Comparison of ENCODE assay signal across 9 mouse cellular contexts in the genomic region with DNA sequence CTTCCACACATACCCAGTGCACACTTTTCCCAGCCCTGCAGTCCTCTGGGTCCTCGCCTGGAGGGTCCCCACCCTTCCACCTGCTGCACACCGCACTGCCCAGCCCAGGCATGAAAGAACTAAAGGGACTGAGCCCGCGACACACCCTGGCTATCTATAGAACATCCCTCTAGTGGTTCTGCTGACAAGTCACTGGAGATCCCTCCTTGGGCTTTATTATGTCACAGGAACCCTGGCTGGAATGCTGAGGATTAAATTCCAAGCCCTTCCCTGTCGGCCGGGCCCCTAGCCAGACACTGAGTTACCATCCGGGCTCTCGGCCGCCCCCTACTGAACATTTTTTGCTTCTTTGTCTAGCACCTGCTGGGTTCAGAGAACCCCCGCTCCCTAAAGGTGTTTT.
DNase-seq lines count a peak whose midpoint lies in the region; ATAC-seq and TF ChIP-seq lines count a peak whose summit lies in the region.
"Had no signal": no experiment of that assay in that cellular context is flagged by ENCODE, and none has a peak within 500 bp of the region (broad histone marks: within the 10 kb centered on the region; RNA-seq: fewer than 3 reads in every experiment).

No protein-coding gene starts in this region.

- ATAC-seq in hindbrain, embryonic 14.5 days (ENCODE audit: low FRiP score): no peak
- peak; percentile 67; the same call in 1 of the 2 replicates for ATAC-seq in heart, embryonic 15.5 days (replicated peaks; ENCODE audit: insufficient number of reproducible peaks, insufficient read depth, low FRiP score, low read depth)
- peak; percentile 50 for ATAC-seq in limb, embryonic 14.5 days (ENCODE audit: low FRiP score, low read depth)
- ATAC-seq in frontal cortex, adult (ENCODE audit: low TSS enrichment): no peak

- no peak overlapping the region for H3K27ac ChIP-seq in hindbrain, embryonic 10.5 days
- no peak overlapping the region for H3K27ac ChIP-seq in hindbrain, embryonic 14.5 days
- peak overlapping the region; percentile 11; the same call in 1 of the 2 replicates for H3K27ac ChIP-seq in heart, embryonic 15.5 days
- H3K27ac ChIP-seq in limb, embryonic 14.5 days (replicated peaks; ENCODE audit: low read depth, low read length): no peak overlapping the region
- no peak overlapping the region; the same call in 1 of the 2 replicates for H3K27ac ChIP-seq in testis, adult 2 months (ENCODE audit: control insufficient read depth, insufficient read depth, low read depth, low read length)
- H3K27ac ChIP-seq: liver, embryonic 13.5 days had no signal

- no peak overlapping the region for H3K9ac ChIP-seq in hindbrain, embryonic 14.5 days
- H3K9ac ChIP-seq in heart, embryonic 15.5 days: no peak overlapping the region
- H3K9ac ChIP-seq in limb, embryonic 14.5 days (ENCODE audit: low read depth, low read length, severe bottlenecking): no peak overlapping the region
- H3K9ac ChIP-seq: liver, embryonic 13.5 days had no signal

- no peaks in the 10 kb centered on the region for H3K4me1 ChIP-seq in hindbrain, embryonic 10.5 days (replicated peaks)
- no peaks in the 10 kb centered on the region for H3K4me1 ChIP-seq in hindbrain, embryonic 14.5 days (replicated peaks; ENCODE audit: control insufficient read depth, insufficient read depth, low read length)
- H3K4me1 ChIP-seq in E14TG2a.4 (replicated peaks; ENCODE audit: low read depth, low read length): peaks cover 11% of the 10 kb centered on the region
- H3K4me1 ChIP-seq in heart, embryonic 15.5 days (replicated peaks): peaks cover 11% of the 10 kb centered on the region
- H3K4me1 ChIP-seq in limb, embryonic 14.5 days (ENCODE audit: control insufficient read depth, insufficient read depth, low read length): peaks cover 6% of the 10 kb centered on the region
- H3K4me1 ChIP-seq in testis, adult 2 months (ENCODE audit: control insufficient read depth, insufficient read depth, low read length): peaks cover 7% of the 10 kb centered on the region
- H3K4me1 ChIP-seq: liver, embryonic 13.5 days had no signal

- peak; percentile 25 for DNase-seq in hindbrain, embryonic 10.5 days (ENCODE audit: low spot score)
- no peak for DNase-seq in hindbrain, embryonic 14.5 days (ENCODE audit: low spot score)
- peak; percentile 25 to 40 for DNase-seq in cerebellum, postnatal 36 days
- DNase-seq in limb, embryonic 14.5 days (ENCODE audit: low spot score): peak; percentile 55
- DNase-seq: liver, embryonic 13.5 days had no signal

- no peak for TF ChIP-seq POLR2A in limb, embryonic 14.5 days (IDR thresholded peaks at IDR 0.05; ENCODE audit: borderline replicate concordance, extremely low read depth, insufficient read depth, insufficient read length)
- peak; percentile 68 for TF ChIP-seq POLR2A in testis, adult 2 months (IDR thresholded peaks at IDR 0.05; ENCODE audit: control insufficient read depth, low read depth, low read length)

- no peak overlapping the region for H3K4me2 ChIP-seq in hindbrain, embryonic 14.5 days (replicated peaks)
- H3K4me2 ChIP-seq in heart, embryonic 15.5 days: 0 out of 2 replicates have a peak overlapping the region, but pooled peaks have one; percentile 23
- H3K4me2 ChIP-seq in limb, embryonic 14.5 days (replicated peaks; ENCODE audit: low read depth, low read length, severe bottlenecking): no peak overlapping the region
- H3K4me2 ChIP-seq: liver, embryonic 13.5 days had no signal

- WGBS in hindbrain, embryonic 10.5 days: 51% methylated on average over 10 of the region's 10 CpGs
- WGBS in hindbrain, embryonic 14.5 days: 48% methylated on average over 10 of the region's 10 CpGs
- 29% methylated on average over 10 of the region's 10 CpGs for WGBS in heart, embryonic 15.5 days
- WGBS in limb, embryonic 14.5 days: 52% methylated on average over 10 of the region's 10 CpGs

- H3K27me3 ChIP-seq in hindbrain, embryonic 10.5 days (ENCODE audit: insufficient read depth, poor library complexity, severe bottlenecking): no peaks in the 10 kb centered on the region
- H3K27me3 ChIP-seq in hindbrain, embryonic 14.5 days (ENCODE audit: control insufficient read depth, insufficient read depth, low read length): no peaks in the 10 kb centered on the region
- 0 out of 2 replicates have a peak, but pooled peaks cover 3% of the 10 kb centered on the region for H3K27me3 ChIP-seq in E14TG2a.4 (ENCODE audit: insufficient read depth, low read length)
- no peaks in the 10 kb centered on the region for H3K27me3 ChIP-seq in heart, embryonic 15.5 days
- no peaks in the 10 kb centered on the region for H3K27me3 ChIP-seq in limb, embryonic 14.5 days (ENCODE audit: control insufficient read depth, insufficient read depth, low read length)
- no peaks in the 10 kb centered on the region for H3K27me3 ChIP-seq in testis, adult 2 months (ENCODE audit: control insufficient read depth, insufficient read depth, low read length)
- H3K27me3 ChIP-seq: liver, embryonic 13.5 days had no signal

- peak; percentile 43 for TF ChIP-seq CTCF in E14TG2a.4 (conservative IDR thresholded peaks at IDR 0.05; ENCODE audit: low read length)
- TF ChIP-seq CTCF in testis, adult 2 months (IDR thresholded peaks at IDR 0.05; ENCODE audit: control insufficient read depth, insufficient read depth, insufficient replicate concordance, low read depth, low read length): peak; percentile 14; the same call in 1 of the 2 replicates

- no peaks in the 10 kb centered on the region for H3K36me3 ChIP-seq in hindbrain, embryonic 10.5 days
- H3K36me3 ChIP-seq in hindbrain, embryonic 14.5 days (replicated peaks; ENCODE audit: control insufficient read depth, insufficient read depth): no peaks in the 10 kb centered on the region
- H3K36me3 ChIP-seq in E14TG2a.4 (ENCODE audit: insufficient read depth, low read length): no peaks in the 10 kb centered on the region
- H3K36me3 ChIP-seq in heart, embryonic 15.5 days: no peaks in the 10 kb centered on the region
- H3K36me3 ChIP-seq in limb, embryonic 14.5 days (ENCODE audit: control insufficient read depth, insufficient read depth, low read length): no peaks in the 10 kb centered on the region
- H3K36me3 ChIP-seq in testis, adult 2 months (ENCODE audit: control insufficient read depth, insufficient read depth, low read length): no peaks in the 10 kb centered on the region
- H3K36me3 ChIP-seq: liver, embryonic 13.5 days had no signal

- H3K9me3 ChIP-seq in hindbrain, embryonic 10.5 days: no peaks in the 10 kb centered on the region
- no peaks in the 10 kb centered on the region for H3K9me3 ChIP-seq in hindbrain, embryonic 14.5 days (ENCODE audit: control insufficient read depth, low read length)
- H3K9me3 ChIP-seq in E14TG2a.4 (ENCODE audit: low read length): peaks cover 12% of the 10 kb centered on the region
- H3K9me3 ChIP-seq in heart, embryonic 15.5 days (replicated peaks): no peaks in the 10 kb centered on the region
- H3K9me3 ChIP-seq in limb, embryonic 14.5 days (ENCODE audit: control insufficient read depth, low read length): no peaks in the 10 kb centered on the region
- H3K9me3 ChIP-seq: liver, embryonic 13.5 days had no signal

- no peak overlapping the region for H3K4me3 ChIP-seq in hindbrain, embryonic 10.5 days
- H3K4me3 ChIP-seq in hindbrain, embryonic 14.5 days (replicated peaks; ENCODE audit: low read length): no peak overlapping the region
- H3K4me3 ChIP-seq in E14TG2a.4 (replicated peaks; ENCODE audit: low read length): peak overlapping the region; percentile 57
- no peak overlapping the region for H3K4me3 ChIP-seq in heart, embryonic 15.5 days
- no peak overlapping the region for H3K4me3 ChIP-seq in limb, embryonic 14.5 days (replicated peaks; ENCODE audit: low read length)
- H3K4me3 ChIP-seq in testis, adult 2 months (ENCODE audit: control insufficient read depth, low read depth, low read length): peak overlapping the region; percentile 86
- H3K4me3 ChIP-seq: liver, embryonic 13.5 days had no signal

Comparison
In these comparisons a context has a peak if more than half of its experiments do, and no peak if none do; other contexts are left out.
1. H3K4me3 ChIP-seq: peak in E14TG2a.4 (single experiment) and testis, adult 2 months (single experiment); none in hindbrain, embryonic 10.5 days (single experiment), hindbrain, embryonic 14.5 days (single experiment), heart, embryonic 15.5 days (single experiment) and limb, embryonic 14.5 days (single experiment).
2. ATAC-seq: peak in heart, embryonic 15.5 days (single experiment) and limb, embryonic 14.5 days (single experiment); none in hindbrain, embryonic 14.5 days (single experiment) and frontal cortex, adult (single experiment).